Mouse (Mus musculus): Measurements from ENCODE around the gene Sec24b. TPM values are rescaled to one million over a fixed set of nuclear protein-coding genes. Genes with fewer than 3 reads are reported as not detected.

Sec24b gene
- 56.6 and 76.3 TPM in 2 replicates for polyA plus RNA-seq (2012; rRNA removed; ENCODE audit: low replicate concordance)

DNA sequence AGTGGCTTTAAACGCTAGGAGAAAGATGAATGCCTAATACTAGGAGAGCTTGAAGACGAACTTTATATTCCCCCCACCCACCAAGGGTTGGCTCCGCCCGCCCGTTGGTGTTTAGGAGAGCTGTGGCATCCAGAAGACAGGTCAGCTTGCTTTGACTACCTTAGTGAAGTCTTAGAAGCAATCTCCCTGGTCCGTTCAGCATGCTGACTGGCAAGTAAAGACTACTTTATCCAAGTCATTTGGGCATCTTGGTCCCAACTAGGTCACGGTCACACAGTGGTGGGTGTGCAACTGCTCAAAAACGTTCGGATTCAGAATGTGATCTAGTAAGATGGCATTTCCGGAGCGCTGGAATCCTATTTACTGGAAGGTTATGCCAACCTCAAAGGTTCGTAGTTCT, at the start of gene Sec24b:
Gene Sec24b, minus strand, starts transcription at position 273 of the 400 bp plus-strand sequence.

DNA sequence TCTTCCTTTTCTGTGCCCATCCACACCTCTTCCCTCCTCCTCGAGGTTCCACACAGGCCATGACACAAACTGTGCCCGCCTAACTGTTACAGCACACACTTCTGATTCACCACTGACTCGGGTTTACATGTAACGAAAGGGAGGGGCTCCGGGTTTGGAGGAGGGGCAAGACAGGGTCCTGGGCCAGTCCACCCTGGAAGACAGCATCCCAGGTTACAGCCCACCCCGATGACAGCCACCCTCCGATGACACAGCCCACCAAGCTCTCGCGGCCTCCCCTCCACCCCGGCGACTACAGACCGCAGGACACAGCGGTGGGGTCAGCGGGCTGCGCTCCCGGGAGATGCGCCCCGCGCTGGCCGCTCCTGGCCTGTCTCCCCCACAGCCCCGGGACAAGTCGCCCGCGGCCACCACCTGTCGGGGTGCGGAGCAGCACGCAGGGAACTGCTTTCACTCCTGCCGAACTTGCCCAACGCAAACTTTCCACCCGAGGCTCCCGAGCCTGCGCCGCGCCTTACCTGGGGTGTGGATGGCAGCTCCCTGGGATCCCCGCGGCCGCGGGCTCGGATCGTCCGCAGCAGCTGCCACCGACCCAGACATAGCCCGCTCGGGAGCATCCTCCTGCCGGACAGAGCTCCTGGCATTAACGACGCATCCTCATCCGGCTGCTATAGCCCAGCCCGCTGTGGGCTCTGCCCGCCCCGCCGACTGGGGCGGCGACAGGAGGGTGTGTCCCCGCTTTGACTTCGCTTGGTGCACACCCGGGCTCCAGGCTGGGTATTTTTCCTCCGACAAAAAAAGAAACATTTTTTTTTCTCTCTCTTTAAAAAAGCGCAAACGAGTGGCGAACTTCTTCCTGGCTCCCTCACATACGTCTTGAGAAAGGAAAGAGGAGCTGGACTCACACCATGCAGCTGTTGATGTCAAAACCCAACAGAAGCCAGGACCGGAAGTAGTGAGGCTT, 91.6 kb downstream of the Sec24b start, which contains the start of gene Mcub:
Gene Mcub, minus strand, starts transcription at position 775 of the 964 bp plus-strand sequence.

Other genes with a start within 250 kb of the Sec24b start
- gene Rrh, start 239.0 kb downstream of the Sec24b start, polyA plus RNA-seq (2012; rRNA removed; ENCODE audit: low replicate concordance), result 0.10 TPM in 1 of 2 replicates, not detected in the other
- gene Gar1, start 230.2 kb downstream of the Sec24b start, polyA plus RNA-seq (2012; rRNA removed; ENCODE audit: low replicate concordance), result 11.7 and 37.4 TPM in 2 replicates
- 0.85 and 11.9 TPM in 2 replicates for gene Cfi, start 225.7 kb downstream of the Sec24b start, polyA plus RNA-seq (2012; rRNA removed; ENCODE audit: low replicate concordance)
- 63.5 and 83.3 TPM in 2 replicates for gene Pla2g12a, start 182.9 kb downstream of the Sec24b start, polyA plus RNA-seq (2012; rRNA removed; ENCODE audit: low replicate concordance)
- 32.5 and 44.0 TPM in 2 replicates for gene Casp6, start 160.1 kb downstream of the Sec24b start, polyA plus RNA-seq (2012; rRNA removed; ENCODE audit: low replicate concordance)
- 7.3 and 13.9 TPM in 2 replicates for gene Mcub, start 91.3 kb downstream of the Sec24b start, polyA plus RNA-seq (2012; rRNA removed; ENCODE audit: low replicate concordance)
- gene Col25a1, start 69.9 kb upstream of the Sec24b start, polyA plus RNA-seq (2012; rRNA removed; ENCODE audit: low replicate concordance), result 0.03 and 0.33 TPM in 2 replicates

Data from subcutaneous adipose tissue, adult 2 months (tissue).